Mouse (Mus musculus) small intestine, adult 2 months (tissue): ENCODE data around the gene Smad6. TPM values are rescaled to one million over a fixed set of nuclear protein-coding genes. Genes with fewer than 3 reads are reported as not detected.

Experiments
- H3K27ac ChIP-seq: fragments of 200-500 bp; 2 replicates; pipeline ENCODE4 v1.5.1; 2012; ENCODE audit warnings: low read depth, low read length, control low read depth, inconsistent platforms; ENCODE audit not compliant: insufficient read depth
- H3K27me3 ChIP-seq: fragments of 200-500 bp; 2 replicates; pipeline ENCODE4 v1.6.1; 2012; ENCODE audit warnings: mild to moderate bottlenecking, moderate library complexity, low read length, inconsistent platforms; ENCODE audit not compliant: control insufficient read depth, insufficient read depth
- H3K36me3 ChIP-seq: fragments of 200-500 bp; 2 replicates; pipeline ENCODE4 v1.6.1; 2012; ENCODE audit warnings: mild to moderate bottlenecking, low read length, control low read depth, inconsistent platforms; ENCODE audit not compliant: control insufficient read depth, insufficient read depth
- H3K4me1 ChIP-seq: fragments of 200-500 bp; 2 replicates; pipeline ENCODE4 v1.6.1; 2012; ENCODE audit warnings: low read length, inconsistent platforms, mixed read lengths; ENCODE audit not compliant: control insufficient read depth, insufficient read depth, insufficient read length
- H3K4me3 ChIP-seq: fragments of 200-500 bp; 2 replicates; pipeline ENCODE4 v1.5.1; 2012; ENCODE audit warnings: low read depth, mild to moderate bottlenecking, control low read depth, inconsistent platforms, low read length, moderate library complexity
- CTCF ChIP-seq: fragments of 200-500 bp; IDR thresholded peaks from 2 replicates; pipeline ENCODE4 v1.5.1; 2012; ENCODE audit warnings: low read depth, mild to moderate bottlenecking, control low read depth, inconsistent platforms, low read length, moderate library complexity, mixed read lengths; ENCODE audit not compliant: insufficient replicate concordance, insufficient read length; ENCODE audit errors: extremely low read depth
- POLR2A ChIP-seq: fragments of 200-500 bp; IDR thresholded peaks from 2 replicates; pipeline ENCODE4 v1.6.1; 2012; ENCODE audit warnings: low read depth, mild to moderate bottlenecking, control low read depth, inconsistent platforms, low read length, moderate library complexity
- WGBS: fragments of 180-500 bp; shearing (Covaris S2); methylation state at CpG from one replicate; pipeline ENCODE4 v1.1.7; 2018; 5-methylcytosine and 5-hydroxymethylcytosine counted together
- polyA plus RNA-seq: library from polyadenylated mRNA; depleted of rRNA; stranded (reverse); fragments of >200 nt; gene quantifications from 2 replicates; pipeline ENCODE4 v1.2.3, GENCODE M21; 2012; rRNA removed

Gene Smad6
- polyA plus RNA-seq, 1 experiment = 90.4 TPM

- Histone ChIP-seq H3K27ac (no peak overlapping the region), H3K4me1 (no peaks in the 10 kb centered on the region), H3K27me3 (no peaks in the 10 kb centered on the region), H3K36me3 (no peaks in the 10 kb centered on the region), H3K4me3 (no peak overlapping the region)
- TF ChIP-seq CTCF (no peak), POLR2A (no peak)
- WGBS = 74% methylated on average over 5 of the region's 5 CpGs
Observed at GRCm38 (mm10) chr9:63914944-63915343, 106.9 kb downstream of the Smad6 start.

DNA sequence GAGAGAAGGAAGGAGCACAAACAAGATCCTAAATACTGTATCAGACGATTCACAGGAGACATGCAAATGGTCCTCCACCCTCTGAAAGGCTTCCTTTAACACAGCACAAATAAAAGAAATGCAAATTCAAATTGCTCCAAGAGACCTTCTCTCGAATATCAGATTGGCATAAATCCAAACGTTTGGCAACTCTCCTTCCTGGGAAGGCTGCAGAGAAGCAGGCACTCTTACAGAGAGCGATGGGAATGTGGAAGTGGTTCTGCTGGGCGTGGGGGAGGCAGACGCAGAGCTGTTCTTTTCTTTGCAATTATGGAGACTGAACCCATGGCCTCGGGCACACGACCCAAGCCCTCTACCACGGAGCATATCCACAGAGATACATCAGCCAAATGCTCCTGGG lies 109.8 kb downstream of the Smad6 start:
- WGBS = 18% methylated on average over 9 of the region's 9 CpGs
- H3K27ac ChIP-seq = no peak overlapping the region
- peaks cover 3% of the 10 kb centered on the region; the same call in 1 of the 2 replicates for H3K4me1 ChIP-seq
- no peak overlapping the region for H3K4me3 ChIP-seq
- TF ChIP-seq POLR2A (no peak), CTCF (no peak)
- no peaks in the 10 kb centered on the region; the same call in 1 of the 2 replicates for H3K27me3 ChIP-seq
- no peaks in the 10 kb centered on the region for H3K36me3 ChIP-seq

GRCm38 (mm10) chr9:63909618-63910017 lies 112.2 kb downstream of the Smad6 start:
- no peak overlapping the region for H3K4me3 ChIP-seq
- peaks cover 3% of the 10 kb centered on the region; the same call in 1 of the 2 replicates for H3K4me1 ChIP-seq
- no peaks in the 10 kb centered on the region for H3K36me3 ChIP-seq
- TF ChIP-seq CTCF (peak; percentile 90), POLR2A (no peak)
- no peak overlapping the region for H3K27ac ChIP-seq
- H3K27me3 ChIP-seq = no peaks in the 10 kb centered on the region; the same call in 1 of the 2 replicates
- WGBS = 4% methylated on average over 5 of the region's 5 CpGs

- Histone ChIP-seq H3K27ac (no peak overlapping the region), H3K4me3 (no peak overlapping the region), H3K36me3 (no peaks in the 10 kb centered on the region), H3K27me3 (no peaks in the 10 kb centered on the region; the same call in 1 of the 2 replicates), H3K4me1 (no peaks in the 10 kb centered on the region)
- WGBS = 89% methylated on average over 2 of the region's 2 CpGs
- no peak for TF ChIP-seq CTCF
- no peak for TF ChIP-seq POLR2A
Observed at GRCm38 (mm10) chr9:63904543-63904942, 117.3 kb downstream of the Smad6 start.

Other genes with a start within 250 kb of the Smad6 start
- 0.17 and 0.98 TPM in 2 replicates for gene Lctl, start 95.1 kb upstream of the Smad6 start, polyA plus RNA-seq
- 0.70 and 1.9 TPM in 2 replicates for gene Zwilch, start 151.0 kb upstream of the Smad6 start, polyA plus RNA-seq
- 122 and 189 TPM in 2 replicates for gene Rpl4, start 151.3 kb upstream of the Smad6 start, polyA plus RNA-seq
- 5.8 and 12.2 TPM in 2 replicates for gene Snapc5, start 157.2 kb upstream of the Smad6 start, polyA plus RNA-seq
- not detected in 2 replicates for gene Uchl4, start 213.1 kb upstream of the Smad6 start, polyA plus RNA-seq
- gene Map2k1, start 231.6 kb upstream of the Smad6 start, polyA plus RNA-seq = 26.2 and 51.6 TPM in 2 replicates